Mouse (Mus musculus) liver, adult 2 months (tissue): Measurements from ENCODE around the gene Cep72. TPM values are rescaled to one million over a fixed set of nuclear protein-coding genes. Genes with fewer than 3 reads are reported as not detected.

Experiments
- DNase-seq: peaks from one replicate; pipeline ENCODE4 v3.0.0-alpha.2; 2011; ENCODE audit warnings: low read depth, low spot score; ENCODE audit errors: extremely low read depth
- H3K27ac ChIP-seq: fragments of 200-500 bp; replicated peaks from 2 replicates; pipeline ENCODE4 v1.5.1; 2012; ENCODE audit warnings: low read depth, mild to moderate bottlenecking, control low read depth, inconsistent platforms, low read length; ENCODE audit not compliant: insufficient read depth
- H3K27me3 ChIP-seq: fragments of 200-500 bp; 2 replicates; pipeline ENCODE4 v1.6.1; 2012; ENCODE audit warnings: mild to moderate bottlenecking, moderate library complexity, low read length, inconsistent platforms; ENCODE audit not compliant: control insufficient read depth, insufficient read depth
- H3K36me3 ChIP-seq: fragments of 200-500 bp; 2 replicates; pipeline ENCODE4 v1.6.1; 2012; ENCODE audit warnings: low read length, inconsistent platforms; ENCODE audit not compliant: control insufficient read depth, insufficient read depth
- H3K4me1 ChIP-seq: fragments of 200-500 bp; 2 replicates; pipeline ENCODE4 v1.6.1; 2011; ENCODE audit warnings: low read length; ENCODE audit not compliant: control insufficient read depth, insufficient read depth
- H3K4me3 ChIP-seq: fragments of 200-500 bp; 2 replicates; pipeline ENCODE4 v1.5.1; 2011; ENCODE audit warnings: low read depth, mild to moderate bottlenecking, control low read depth, low read length, moderate library complexity; ENCODE audit not compliant: insufficient read depth
- H3K79me2 ChIP-seq: fragments of 200-500 bp; 2 replicates; pipeline ENCODE4 v1.6.1; 2012; ENCODE audit warnings: inconsistent platforms, mild to moderate bottlenecking, low read length, moderate library complexity; ENCODE audit not compliant: control insufficient read depth, insufficient read depth
- H3K9ac ChIP-seq: fragments of 200-500 bp; 2 replicates; pipeline ENCODE4 v1.6.1; 2012; ENCODE audit warnings: low read depth, mild to moderate bottlenecking, control low read depth, inconsistent platforms, low read length
- CTCF ChIP-seq: fragments of 200-500 bp; IDR thresholded peaks from 2 replicates; pipeline ENCODE4 v1.5.1; 2011; ENCODE audit warnings: low read depth, low read length, control low read depth
- POLR2A ChIP-seq: fragments of 200-500 bp; IDR thresholded peaks from 2 replicates; pipeline ENCODE4 v1.6.1; 2011; ENCODE audit warnings: low read length, control low read depth; ENCODE audit not compliant: insufficient read depth; ENCODE audit errors: extremely low read depth
- WGBS: fragments of 180-500 bp; shearing (Covaris S2); methylation state at CpG from one replicate; pipeline ENCODE4 v1.1.7; 2018; 5-methylcytosine and 5-hydroxymethylcytosine counted together
- polyA plus RNA-seq: library from polyadenylated mRNA; depleted of rRNA; stranded (reverse); fragments of >200 nt; gene quantifications from 2 replicates; pipeline ENCODE4 v1.2.3, GENCODE M21; 2012; rRNA removed
- total RNA-seq: library from RNA; depleted of rRNA; stranded (reverse); fragments of >200 nt; gene quantifications from 2 replicates; pipeline ENCODE4 v1.2.3, GENCODE M21; 2014; rRNA removed

Gene Cep72
- 0.46 and 0.60 TPM in 2 replicates for total RNA-seq
- polyA plus RNA-seq = 0.37 and 1.2 TPM in 2 replicates

GRCm38 (mm10) chr13:74061613-74062377 lies at the start of gene Cep72:
Gene Cep72, minus strand, starts transcription at chr13:74062299.
- Histone ChIP-seq H3K27ac (peak within 1 kb of the TSS; percentile 81), H3K79me2 (no peaks in the 10 kb centered on the region), H3K4me1 (no peaks in the 10 kb centered on the region), H3K4me3 (peak within 1 kb of the TSS; percentile 97), H3K9ac (peak within 1 kb of the TSS; percentile 95), H3K36me3 (no peaks in the 10 kb centered on the region), H3K27me3 (no peaks in the 10 kb centered on the region)
- WGBS = 3% methylated on average over 48 of the region's 48 CpGs
- TF ChIP-seq CTCF = no peak
- 0 out of 2 replicates have a peak, but pooled peaks have one; percentile 28 for TF ChIP-seq POLR2A
- peak; percentile 75 for DNase-seq

DNA sequence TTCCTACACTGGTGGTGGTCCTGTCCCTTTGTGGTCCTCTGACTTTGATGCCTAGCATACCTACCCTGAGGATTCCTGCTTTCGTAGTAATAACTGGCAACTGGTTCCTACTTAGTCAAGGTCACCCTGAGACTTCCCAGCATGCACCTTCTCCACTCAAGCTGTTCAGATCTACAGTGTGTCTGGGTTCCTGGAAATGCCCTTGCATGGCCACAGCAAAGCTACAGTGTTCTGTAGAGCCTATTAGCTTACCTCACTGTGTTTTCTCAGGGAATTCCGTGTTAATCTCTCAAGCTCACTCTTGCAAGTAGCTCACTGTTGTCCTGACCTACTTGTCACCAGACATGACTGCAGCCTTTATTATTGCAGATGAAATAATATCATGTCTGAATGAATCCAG lies 45.3 kb upstream of the Cep72 start:
- no peaks in the 10 kb centered on the region for H3K27me3 ChIP-seq
- no peak for DNase-seq
- 91% methylated on average over 2 of the region's 2 CpGs for WGBS
- H3K4me1 ChIP-seq = 0 out of 2 replicates have a peak, but pooled peaks cover 2% of the 10 kb centered on the region
- H3K9ac ChIP-seq = no peak overlapping the region
- no peaks in the 10 kb centered on the region for H3K36me3 ChIP-seq
- TF ChIP-seq CTCF (no peak), POLR2A (no peak)
- H3K4me3 ChIP-seq = no peak overlapping the region
- H3K27ac ChIP-seq = no peak overlapping the region
- H3K79me2 ChIP-seq = no peaks in the 10 kb centered on the region

GRCm38 (mm10) chr13:74104417-74104816 lies 42.3 kb upstream of the Cep72 start:
- Histone ChIP-seq H3K9ac (no peak overlapping the region), H3K4me3 (no peak overlapping the region), H3K27ac (no peak overlapping the region), H3K79me2 (no peaks in the 10 kb centered on the region), H3K4me1 (no peaks in the 10 kb centered on the region), H3K36me3 (no peaks in the 10 kb centered on the region), H3K27me3 (no peaks in the 10 kb centered on the region)
- DNase-seq = no peak
- TF ChIP-seq POLR2A (no peak), CTCF (no peak)
- WGBS = 82% methylated on average over 7 of the region's 7 CpGs

GRCm38 (mm10) chr13:74102831-74103582 lies 40.9 kb upstream of the Cep72 start:
- 87% methylated on average over 4 of the region's 4 CpGs for WGBS
- Histone ChIP-seq H3K4me1 (no peaks in the 10 kb centered on the region), H3K27ac (no peak overlapping the region)

DNA sequence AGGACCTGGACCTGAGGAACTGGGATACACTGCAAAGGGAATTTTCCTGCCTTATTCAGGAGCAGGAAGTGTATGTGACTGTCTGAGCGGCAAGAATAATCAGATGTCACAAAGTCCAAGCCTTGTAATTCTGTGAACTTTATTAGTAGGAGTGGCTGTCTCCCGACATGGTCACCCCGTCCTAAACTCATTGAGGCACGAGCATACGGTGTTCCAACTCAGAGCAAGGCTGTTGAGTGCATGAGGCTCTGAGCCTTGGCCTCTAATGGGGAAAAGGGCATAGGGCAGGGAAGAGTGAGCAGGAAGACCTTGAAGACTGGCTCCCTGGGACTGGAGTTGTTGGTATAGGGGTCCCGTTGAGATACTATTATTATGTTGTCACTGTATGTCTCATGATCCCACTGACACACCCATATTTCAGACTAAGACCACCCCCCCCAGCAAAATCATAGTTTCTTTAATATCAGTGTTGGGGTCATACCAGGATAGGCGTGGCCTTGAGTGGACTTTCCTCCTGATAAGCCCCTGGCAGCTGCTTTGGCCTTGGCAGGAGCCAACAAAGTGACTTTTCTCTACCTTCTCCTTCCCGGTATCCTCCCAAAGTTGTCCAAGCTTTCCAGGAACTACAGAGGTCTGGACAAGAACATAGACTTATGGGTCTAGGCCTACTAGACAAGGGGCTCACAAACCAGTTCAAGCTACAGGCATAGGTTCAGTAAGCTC lies 40.2 kb upstream of the Cep72 start:
- Histone ChIP-seq H3K4me3 (no peak overlapping the region), H3K4me1 (no peaks in the 10 kb centered on the region), H3K36me3 (no peaks in the 10 kb centered on the region), H3K27ac (no peak overlapping the region), H3K9ac (no peak overlapping the region), H3K27me3 (no peaks in the 10 kb centered on the region), H3K79me2 (no peaks in the 10 kb centered on the region)
- DNase-seq = no peak
- no peak for TF ChIP-seq POLR2A
- 78% methylated on average over 8 of the region's 8 CpGs for WGBS

More at GRCm38 (mm10) chr13:74102831-74103582, 40.9 kb upstream of the Cep72 start:
- TF ChIP-seq CTCF = no peak
- TF ChIP-seq POLR2A = no peak
- H3K4me3 ChIP-seq = no peak overlapping the region
- H3K9ac ChIP-seq = no peak overlapping the region
- no peak for DNase-seq
- no peaks in the 10 kb centered on the region for H3K36me3 ChIP-seq
- no peaks in the 10 kb centered on the region for H3K27me3 ChIP-seq
- no peaks in the 10 kb centered on the region for H3K79me2 ChIP-seq
